Mouse (Mus musculus) embryonic fibroblast, embryonic 13.5 days (primary cell): Measurements from ENCODE around the gene Tfip11.

Experiments used
- CTCF ChIP-seq: IDR thresholded peaks from 2 replicates; pipeline ENCODE4 v1.5.1; 2011; ENCODE audit warnings: mild to moderate bottlenecking, control low read depth, low read length, moderate library complexity, borderline replicate concordance; ENCODE audit not compliant: insufficient read depth
- POLR2A ChIP-seq: IDR thresholded peaks from 2 replicates; pipeline ENCODE4 v1.6.1; 2011; ENCODE audit warnings: low read depth, mild to moderate bottlenecking, control low read depth, low read length, moderate library complexity

DNA sequence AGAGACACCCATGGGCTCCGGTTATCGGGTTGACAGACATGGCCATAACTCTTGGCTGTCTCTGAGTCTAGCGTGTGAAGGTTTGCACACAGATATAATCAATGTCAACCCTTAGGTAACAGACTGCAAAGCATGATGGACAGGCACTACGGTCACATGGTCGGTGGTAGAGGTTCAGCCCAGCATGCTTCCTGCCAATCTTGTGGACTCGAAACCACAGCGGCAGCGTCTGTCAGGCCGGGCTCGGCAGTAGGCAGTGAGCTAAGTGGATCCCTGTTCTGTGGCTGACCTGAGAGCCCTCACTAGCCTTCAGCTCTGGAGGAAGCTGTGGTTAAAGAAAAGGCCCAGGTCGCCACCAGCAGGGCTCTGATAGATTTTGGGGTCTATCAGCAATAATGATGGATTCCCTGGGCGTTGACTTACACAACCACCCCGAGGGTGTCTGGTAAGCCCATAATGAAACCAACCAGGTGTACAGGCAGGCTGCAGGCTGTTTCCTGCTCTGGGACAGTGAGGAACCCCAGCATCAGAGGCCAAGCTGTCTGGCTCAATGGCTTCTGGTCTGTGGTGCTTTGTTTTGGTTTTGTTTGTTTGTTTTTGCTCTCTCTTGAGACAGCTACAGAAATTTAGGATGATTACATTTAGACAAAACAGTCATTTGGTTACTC is 58.8 kb downstream of the Tfip11 start:
- no peak for TF ChIP-seq CTCF
- no peak for TF ChIP-seq POLR2A
